Mouse (Mus musculus) testis, adult 2 months (tissue): Measurements from ENCODE around the gene Cklf. TPM values are rescaled to one million over a fixed set of nuclear protein-coding genes. Genes with fewer than 3 reads are reported as not detected.
"Not testable (repeated sequence)": the region's sequence is repeated elsewhere in the genome, so short reads cannot be mapped to it uniquely, and the experiment has no call there.

ENCODE experiments used
- H3K27ac ChIP-seq: fragments of 200-500 bp; 2 replicates; pipeline ENCODE4 v1.5.1; 2012; ENCODE audit warnings: low read depth, low read length; ENCODE audit not compliant: control insufficient read depth, insufficient read depth
- H3K27me3 ChIP-seq: fragments of 200-500 bp; 2 replicates; pipeline ENCODE4 v1.6.1; 2012; ENCODE audit warnings: mild to moderate bottlenecking, low read length, moderate library complexity; ENCODE audit not compliant: control insufficient read depth, insufficient read depth
- H3K36me3 ChIP-seq: fragments of 200-500 bp; 2 replicates; pipeline ENCODE4 v1.6.1; 2012; ENCODE audit warnings: mild to moderate bottlenecking, low read length; ENCODE audit not compliant: control insufficient read depth, insufficient read depth
- H3K4me1 ChIP-seq: fragments of 200-500 bp; 2 replicates; pipeline ENCODE4 v1.6.1; 2012; ENCODE audit warnings: low read length; ENCODE audit not compliant: control insufficient read depth, insufficient read depth
- H3K4me3 ChIP-seq: fragments of 200-500 bp; 2 replicates; pipeline ENCODE4 v1.5.1; 2012; ENCODE audit warnings: low read depth, mild to moderate bottlenecking, low read length, moderate library complexity, mixed read lengths; ENCODE audit not compliant: control insufficient read depth
- CTCF ChIP-seq: fragments of 200-500 bp; IDR thresholded peaks from 2 replicates; pipeline ENCODE4 v1.5.1; 2012; ENCODE audit warnings: low read depth, mild to moderate bottlenecking, inconsistent platforms, low read length, moderate library complexity; ENCODE audit not compliant: control insufficient read depth, insufficient read depth, insufficient replicate concordance
- POLR2A ChIP-seq: fragments of 200-500 bp; IDR thresholded peaks from 2 replicates; pipeline ENCODE4 v1.6.1; 2012; ENCODE audit warnings: low read depth, mild to moderate bottlenecking, inconsistent platforms, low read length, moderate library complexity; ENCODE audit not compliant: control insufficient read depth
- polyA plus RNA-seq: library from polyadenylated mRNA; depleted of rRNA; stranded (reverse); fragments of >200 nt; gene quantifications from 2 replicates; pipeline ENCODE4 v1.2.3, GENCODE M21; 2012

The Cklf gene
- polyA plus RNA-seq, 1 experiment = 164 TPM

DNA sequence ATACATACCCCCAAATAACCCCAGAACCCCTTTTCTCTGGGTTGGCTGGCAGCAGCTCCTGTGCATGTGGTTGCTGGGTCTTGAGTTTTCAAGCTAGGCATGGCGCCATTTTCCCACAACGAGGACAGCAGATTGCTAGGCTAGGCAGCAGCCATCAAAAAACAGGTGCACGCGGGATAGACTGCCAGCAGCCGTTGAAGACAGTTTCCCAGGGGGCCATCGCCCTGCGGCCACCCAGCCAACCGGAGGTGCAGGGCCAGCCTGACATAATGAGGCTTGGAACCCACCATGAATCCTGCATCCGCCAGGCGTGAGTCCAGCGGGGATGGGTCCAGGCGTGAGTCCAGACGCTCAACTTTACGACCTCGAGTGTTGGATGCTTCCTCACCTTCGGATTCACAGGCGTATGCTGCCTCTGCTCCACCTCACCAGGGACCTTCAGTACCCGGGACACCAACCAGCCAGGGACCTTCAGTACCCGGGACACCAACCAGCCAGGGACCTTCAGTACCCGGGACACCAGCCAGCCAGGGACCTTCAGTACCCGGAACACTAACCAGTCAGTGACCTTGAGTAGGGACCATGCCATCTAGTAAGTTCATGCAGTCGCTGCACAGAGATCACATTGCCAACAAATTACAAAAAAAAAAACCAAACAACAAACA, 13.7 kb downstream of the Cklf start:
- Histone ChIP-seq H3K27ac (peak overlapping the region; percentile 71), H3K4me3 (peak overlapping the region; percentile 64)
- not testable (repeated sequence) for H3K27me3 ChIP-seq, H3K36me3 ChIP-seq, H3K4me1 ChIP-seq
- TF ChIP-seq POLR2A = peak; percentile 25; the same call in 1 of the 2 replicates

- Histone ChIP-seq H3K27ac (no peak overlapping the region), H3K36me3 (no peaks in the 10 kb centered on the region), H3K4me3 (no peak overlapping the region), H3K4me1 (no peaks in the 10 kb centered on the region), H3K27me3 (no peaks in the 10 kb centered on the region)
- TF ChIP-seq POLR2A (no peak), CTCF (no peak)
These were observed 17.7 kb downstream of the Cklf start for GRCm38 (mm10) chr8:104268368-104268767.

DNA sequence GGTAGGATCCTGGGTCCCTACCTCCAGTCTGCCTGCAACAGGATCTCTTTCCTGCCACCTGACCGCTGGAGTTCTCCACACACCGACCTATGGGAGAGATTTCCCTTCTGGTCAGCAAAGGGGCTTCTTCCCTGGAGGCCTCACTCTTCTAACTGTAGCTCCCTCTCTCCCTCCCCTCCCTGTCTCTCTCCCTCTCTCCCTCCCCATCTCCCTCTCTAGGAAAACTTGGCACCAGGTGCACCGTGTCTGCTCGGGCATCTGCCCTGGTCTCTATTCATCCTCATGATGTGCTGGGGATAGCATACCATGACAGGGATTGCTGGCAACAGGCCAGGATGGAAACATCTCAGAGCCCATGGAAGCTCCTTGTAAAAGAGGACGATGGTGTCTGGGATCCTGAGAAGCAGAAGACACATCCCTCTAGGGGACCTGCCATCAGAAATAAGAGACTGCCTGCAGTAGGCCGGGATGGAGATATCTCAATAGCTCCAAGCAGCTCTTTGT, 18.3 kb downstream of the Cklf start:
- Histone ChIP-seq H3K27me3 (no peaks in the 10 kb centered on the region), H3K4me3 (no peak overlapping the region), H3K4me1 (no peaks in the 10 kb centered on the region), H3K36me3 (no peaks in the 10 kb centered on the region), H3K27ac (no peak overlapping the region)
- TF ChIP-seq POLR2A = no peak

GRCm38 (mm10) chr8:104293081-104293480, 42.4 kb downstream of the Cklf start, which contains the start of gene Cmtm2a:
TSS of gene Cmtm2a (minus strand) at chr8:104293181.
- H3K4me1 ChIP-seq, H3K27me3 ChIP-seq, H3K36me3 ChIP-seq: not testable (repeated sequence)
- peak; percentile 21; the same call in 1 of the 2 replicates for TF ChIP-seq POLR2A
- H3K4me3 ChIP-seq = peak within 1 kb of the TSS; percentile 76
- peak within 1 kb of the TSS; percentile 75 for H3K27ac ChIP-seq

DNA sequence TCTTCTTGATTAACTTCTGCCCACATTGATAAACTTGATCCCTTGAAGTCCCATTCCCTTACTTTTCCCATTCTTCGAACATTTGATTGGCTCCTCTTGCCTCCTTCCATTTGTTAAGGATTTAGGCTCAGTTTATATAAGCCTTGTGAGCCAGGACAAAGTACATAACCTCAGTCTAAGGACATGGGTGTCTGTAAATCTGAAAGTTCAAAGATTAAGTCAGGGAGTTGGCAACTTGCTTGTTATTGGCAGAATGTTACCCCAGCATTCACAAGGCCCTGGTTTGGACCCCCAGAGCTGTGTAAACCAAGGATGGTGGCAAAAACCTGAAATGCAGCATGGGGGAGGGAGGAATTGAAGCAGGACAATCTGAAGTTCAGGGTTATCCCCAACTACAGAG, 43.7 kb downstream of the Cklf start:
- no peak overlapping the region for H3K27ac ChIP-seq
- no peaks in the 10 kb centered on the region; the same call in 1 of the 2 replicates for H3K36me3 ChIP-seq
- H3K4me3 ChIP-seq = no peak overlapping the region; the same call in 1 of the 2 replicates
- no peak for TF ChIP-seq POLR2A
- TF ChIP-seq CTCF = no peak
- peaks cover 7% of the 10 kb centered on the region for H3K4me1 ChIP-seq
- no peaks in the 10 kb centered on the region for H3K27me3 ChIP-seq

- not testable (repeated sequence) for H3K4me1 ChIP-seq, H3K27me3 ChIP-seq, H3K4me3 ChIP-seq, H3K27ac ChIP-seq, H3K36me3 ChIP-seq
These were observed 50.9 kb downstream of the Cklf start for GRCm38 (mm10) chr8:104301577-104301976.

DNA sequence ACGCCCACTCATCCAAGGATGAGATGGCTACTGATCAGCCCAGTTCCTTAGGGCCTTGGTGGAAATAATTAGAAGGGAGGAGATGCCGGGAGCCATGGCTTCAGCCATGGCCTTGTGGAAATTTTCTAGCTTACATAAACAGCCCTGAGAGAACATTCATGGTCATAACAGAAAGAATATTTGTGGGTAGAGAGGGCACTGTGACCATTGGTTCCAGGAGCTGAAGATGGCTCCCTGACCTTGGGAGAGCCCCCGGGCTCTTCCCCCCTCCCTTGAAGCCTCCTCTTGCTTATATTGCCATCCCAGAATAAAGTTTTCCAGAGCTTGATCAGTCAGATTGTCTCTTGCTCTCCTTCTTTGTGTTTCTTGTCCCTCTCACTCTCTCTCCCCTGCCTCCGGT, 51.9 kb downstream of the Cklf start:
- H3K4me3 ChIP-seq, H3K27me3 ChIP-seq, H3K36me3 ChIP-seq, H3K4me1 ChIP-seq, H3K27ac ChIP-seq: not testable (repeated sequence)

- Histone ChIP-seq H3K36me3 (no peaks in the 10 kb centered on the region), H3K27me3 (no peaks in the 10 kb centered on the region), H3K27ac (no peak overlapping the region), H3K4me3 (no peak overlapping the region), H3K4me1 (peaks cover 3% of the 10 kb centered on the region)
- no peak for TF ChIP-seq CTCF
- no peak for TF ChIP-seq POLR2A
These were observed 54.3 kb downstream of the Cklf start for GRCm38 (mm10) chr8:104304962-104305361.

DNA sequence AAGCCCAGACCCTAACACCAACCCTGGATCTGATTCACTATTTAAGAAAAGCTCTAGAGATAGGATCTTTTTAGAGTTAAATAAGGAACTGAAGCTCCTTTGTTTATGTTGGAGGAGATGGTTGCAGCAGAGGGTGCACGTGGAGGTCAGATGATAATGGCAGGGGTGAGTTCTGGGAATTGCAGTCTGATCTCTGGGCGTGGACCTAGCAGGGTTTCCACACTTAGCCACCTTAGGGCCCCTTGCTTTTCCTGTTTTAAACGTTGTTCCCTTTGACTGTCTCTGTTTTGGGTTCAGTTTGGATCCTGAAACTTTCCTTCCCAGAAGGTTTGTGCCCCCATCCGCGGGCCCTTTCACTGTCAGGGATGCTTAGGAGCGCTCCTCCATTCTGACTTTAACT, 57.7 kb downstream of the Cklf start:
- not testable (repeated sequence) for H3K27ac ChIP-seq, H3K4me3 ChIP-seq, H3K36me3 ChIP-seq, H3K4me1 ChIP-seq, H3K27me3 ChIP-seq
